Mouse (Mus musculus) CH12.LX (cell line): ENCODE measurements at regions not wholly inside any gene's neighbourhood (a gene's known extent, or its start where the extent isn't known, plus 50 kb on each side); places are given as distances from the start of the nearest gene placed in this dataset.

Experiments
- POLR2A ChIP-seq: IDR thresholded peaks from 2 replicates; pipeline ENCODE4 v1.6.1; 2011; ENCODE audit warnings: low read depth, mild to moderate bottlenecking, improper control_type of control experiment, low read length
- TCF12 ChIP-seq: IDR thresholded peaks from 2 replicates; pipeline ENCODE4 v1.6.1; 2014; ENCODE audit warnings: low read depth, mild to moderate bottlenecking, inconsistent platforms, low read length, improper control_type of control experiment
- USF1 ChIP-seq: IDR thresholded peaks from 2 replicates; pipeline ENCODE4 v1.6.1; 2014; ENCODE audit warnings: low read depth, mild to moderate bottlenecking, inconsistent platforms, low read length, improper control_type of control experiment

- no peak for TF ChIP-seq USF1
- TF ChIP-seq TCF12, result no peak
- TF ChIP-seq POLR2A, result no peak
Observed at GRCm38 (mm10) chr10:19510047-19510446, 81.7 kb upstream of the Ifngr1 start.
